Mouse (Mus musculus): ENCODE measurements around the gene Tnfsf14. TPM values are rescaled to one million over a fixed set of nuclear protein-coding genes. Genes with fewer than 3 reads are reported as not detected.

Tnfsf14 gene
- polyA plus RNA-seq, 2 experiments: 0.20 TPM; not detected in 1

GRCm38 (mm10) chr17:57188510-57189192, 5.3 kb downstream of the Tnfsf14 start:
- TF ChIP-seq POLR2A (IDR thresholded peaks at IDR 0.05; ENCODE audit: borderline replicate concordance, extremely low read depth, insufficient read depth, insufficient read length): no peak
- no peaks in the 10 kb centered on the region for H3K27me3 ChIP-seq (ENCODE audit: control insufficient read depth, insufficient read depth, low read length)
- H3K9ac ChIP-seq (ENCODE audit: low read depth, low read length, severe bottlenecking): no peak overlapping the region
- H3K36me3 ChIP-seq (ENCODE audit: control insufficient read depth, insufficient read depth, low read length): no peaks in the 10 kb centered on the region
- no peak overlapping the region for H3K27ac ChIP-seq (replicated peaks; ENCODE audit: low read depth, low read length)
- no peaks in the 10 kb centered on the region for H3K9me3 ChIP-seq (ENCODE audit: control insufficient read depth, low read length)
- ATAC-seq (ENCODE audit: low FRiP score, low read depth) (no peak), DNase-seq (ENCODE audit: low spot score) (no peak)
- no peak overlapping the region for H3K4me2 ChIP-seq (replicated peaks; ENCODE audit: low read depth, low read length, severe bottlenecking)
- no peaks in the 10 kb centered on the region for H3K4me1 ChIP-seq (ENCODE audit: control insufficient read depth, insufficient read depth, low read length)
- WGBS: 81% methylated on average over 12 of the region's 12 CpGs
- no peak overlapping the region for H3K4me3 ChIP-seq (replicated peaks; ENCODE audit: low read length)

GRCm38 (mm10) chr17:57185641-57186040, 8.3 kb downstream of the Tnfsf14 start:
- Histone ChIP-seq H3K27ac (replicated peaks; ENCODE audit: low read depth, low read length) (no peak overlapping the region), H3K27me3 (ENCODE audit: control insufficient read depth, insufficient read depth, low read length) (no peaks in the 10 kb centered on the region), H3K9me3 (ENCODE audit: control insufficient read depth, low read length) (no peaks in the 10 kb centered on the region), H3K36me3 (ENCODE audit: control insufficient read depth, insufficient read depth, low read length) (no peaks in the 10 kb centered on the region), H3K4me3 (replicated peaks; ENCODE audit: low read length) (no peak overlapping the region), H3K9ac (ENCODE audit: low read depth, low read length, severe bottlenecking) (no peak overlapping the region), H3K4me2 (replicated peaks; ENCODE audit: low read depth, low read length, severe bottlenecking) (no peak overlapping the region), H3K4me1 (ENCODE audit: control insufficient read depth, insufficient read depth, low read length) (no peaks in the 10 kb centered on the region)
- ATAC-seq (ENCODE audit: low FRiP score, low read depth) (no peak), DNase-seq (ENCODE audit: low spot score) (no peak)
- TF ChIP-seq POLR2A (IDR thresholded peaks at IDR 0.05; ENCODE audit: borderline replicate concordance, extremely low read depth, insufficient read depth, insufficient read length): no peak
- WGBS: 74% methylated on average over 2 of the region's 2 CpGs

- Histone ChIP-seq H3K4me2 (replicated peaks; ENCODE audit: low read depth, low read length, severe bottlenecking) (no peak overlapping the region), H3K9ac (ENCODE audit: low read depth, low read length, severe bottlenecking) (no peak overlapping the region), H3K36me3 (ENCODE audit: control insufficient read depth, insufficient read depth, low read length) (no peaks in the 10 kb centered on the region), H3K4me3 (replicated peaks; ENCODE audit: low read length) (no peak overlapping the region), H3K27me3 (ENCODE audit: control insufficient read depth, insufficient read depth, low read length) (no peaks in the 10 kb centered on the region), H3K4me1 (ENCODE audit: control insufficient read depth, insufficient read depth, low read length) (no peaks in the 10 kb centered on the region), H3K9me3 (ENCODE audit: control insufficient read depth, low read length) (no peaks in the 10 kb centered on the region), H3K27ac (replicated peaks; ENCODE audit: low read depth, low read length) (no peak overlapping the region)
- ATAC-seq (ENCODE audit: low FRiP score, low read depth) (no peak), DNase-seq (ENCODE audit: low spot score) (no peak)
- no peak for TF ChIP-seq POLR2A (IDR thresholded peaks at IDR 0.05; ENCODE audit: borderline replicate concordance, extremely low read depth, insufficient read depth, insufficient read length)
- WGBS: 70% methylated on average over 3 of the region's 3 CpGs
These were observed 11.1 kb downstream of the Tnfsf14 start for GRCm38 (mm10) chr17:57182871-57183270.

GRCm38 (mm10) chr17:57180363-57180762, 13.6 kb downstream of the Tnfsf14 start:
- no peak for DNase-seq (ENCODE audit: low spot score)
- TF ChIP-seq POLR2A (IDR thresholded peaks at IDR 0.05; ENCODE audit: borderline replicate concordance, extremely low read depth, insufficient read depth, insufficient read length): no peak
- H3K36me3 ChIP-seq (ENCODE audit: control insufficient read depth, insufficient read depth, low read length): no peaks in the 10 kb centered on the region
- no peak overlapping the region for H3K4me3 ChIP-seq (replicated peaks; ENCODE audit: low read length)
- H3K9ac ChIP-seq (ENCODE audit: low read depth, low read length, severe bottlenecking): no peak overlapping the region
- H3K27ac ChIP-seq (replicated peaks; ENCODE audit: low read depth, low read length): no peak overlapping the region
- no peaks in the 10 kb centered on the region for H3K27me3 ChIP-seq (ENCODE audit: control insufficient read depth, insufficient read depth, low read length)
- H3K4me1 ChIP-seq (ENCODE audit: control insufficient read depth, insufficient read depth, low read length): no peaks in the 10 kb centered on the region
- 32% methylated on average over 8 of the region's 8 CpGs for WGBS
- H3K4me2 ChIP-seq (replicated peaks; ENCODE audit: low read depth, low read length, severe bottlenecking): no peak overlapping the region
- ATAC-seq (ENCODE audit: low FRiP score, low read depth): no peak
- H3K9me3 ChIP-seq (ENCODE audit: control insufficient read depth, low read length): no peaks in the 10 kb centered on the region

GRCm38 (mm10) chr17:57173351-57173750, 20.6 kb downstream of the Tnfsf14 start:
- DNase-seq (ENCODE audit: low spot score) (no peak), ATAC-seq (ENCODE audit: low FRiP score, low read depth) (no peak)
- Histone ChIP-seq H3K27ac (replicated peaks; ENCODE audit: low read depth, low read length) (no peak overlapping the region), H3K27me3 (ENCODE audit: control insufficient read depth, insufficient read depth, low read length) (no peaks in the 10 kb centered on the region), H3K4me3 (replicated peaks; ENCODE audit: low read length) (no peak overlapping the region), H3K4me1 (ENCODE audit: control insufficient read depth, insufficient read depth, low read length) (no peaks in the 10 kb centered on the region), H3K9ac (ENCODE audit: low read depth, low read length, severe bottlenecking) (no peak overlapping the region), H3K36me3 (ENCODE audit: control insufficient read depth, insufficient read depth, low read length) (no peaks in the 10 kb centered on the region), H3K9me3 (ENCODE audit: control insufficient read depth, low read length) (no peaks in the 10 kb centered on the region), H3K4me2 (replicated peaks; ENCODE audit: low read depth, low read length, severe bottlenecking) (no peak overlapping the region)
- WGBS: 58% methylated on average over 4 of the region's 4 CpGs
- no peak for TF ChIP-seq POLR2A (IDR thresholded peaks at IDR 0.05; ENCODE audit: borderline replicate concordance, extremely low read depth, insufficient read depth, insufficient read length)
